Mouse (Mus musculus) layer of hippocampus, adult 18-20 months (tissue): ENCODE data around the gene Tmcc1. TPM values are rescaled to one million over a fixed set of nuclear protein-coding genes. Genes with fewer than 3 reads are reported as not detected.
"Not testable (repeated sequence)": the region's sequence is repeated elsewhere in the genome, so short reads cannot be mapped to it uniquely, and the experiment has no call there.

Experiments
- DNase-seq, 2 experiments: peaks; one replicate each; pipeline ENCODE4 v3.0.0; 2022; ENCODE audit warnings: low spot score in 2 of 2
- total RNA-seq, 2 experiments: library from RNA; stranded (reverse); gene quantifications; 2 replicates each; pipeline ENCODE4 v1.2.3; 2021

Gene Tmcc1
- total RNA-seq, 2 experiments from 2014 or later, result 82.0 to 91.7 TPM

GRCm38 (mm10) chr6:116154854-116155624 lies 38.2 kb downstream of the Tmcc1 start:
- no peak for DNase-seq

DNA sequence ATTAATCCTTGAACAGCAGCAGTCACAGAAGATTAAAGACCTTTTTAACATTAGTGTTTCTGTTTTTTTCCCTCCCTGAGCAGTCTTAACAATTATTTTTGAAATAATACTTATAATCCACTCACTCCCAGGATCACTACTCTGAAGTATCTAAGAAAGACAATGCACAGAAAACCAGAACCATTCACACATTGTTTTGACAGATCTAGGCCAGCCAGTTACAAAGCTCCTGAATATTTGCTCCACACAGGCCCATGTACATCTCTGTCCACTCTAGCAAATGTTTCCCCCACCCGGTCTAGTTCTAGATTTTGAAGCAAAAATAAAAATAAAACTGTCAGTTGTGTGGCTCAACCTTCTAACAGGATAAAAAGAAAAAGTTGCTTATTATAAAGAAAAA lies 45.9 kb downstream of the Tmcc1 start:
- DNase-seq, result no peak

- DNase-seq, result no peak
These were observed 51.6 kb downstream of the Tmcc1 start for GRCm38 (mm10) chr6:116141696-116142095.

DNA sequence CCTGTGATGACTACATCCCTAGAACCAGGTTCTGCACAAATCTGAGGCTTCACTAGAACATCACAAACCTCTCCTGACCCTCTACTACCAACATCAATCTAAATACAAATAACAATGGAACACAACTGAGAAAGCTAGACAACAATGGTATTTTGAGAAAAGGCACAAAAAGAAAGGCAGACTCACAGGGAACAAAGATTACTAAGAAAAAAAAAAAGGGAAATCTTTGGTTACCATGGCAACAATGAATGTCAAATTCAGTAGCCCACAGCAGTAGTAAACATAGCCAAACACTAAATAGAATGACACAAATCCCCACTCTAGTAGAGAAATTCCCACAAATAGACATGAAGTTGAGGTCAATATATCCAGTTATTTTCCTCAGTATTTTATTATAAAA lies 52.5 kb downstream of the Tmcc1 start:
- no peak for DNase-seq

GRCm38 (mm10) chr6:116139143-116139856 lies 54.0 kb downstream of the Tmcc1 start:
- DNase-seq, result no peak

DNA sequence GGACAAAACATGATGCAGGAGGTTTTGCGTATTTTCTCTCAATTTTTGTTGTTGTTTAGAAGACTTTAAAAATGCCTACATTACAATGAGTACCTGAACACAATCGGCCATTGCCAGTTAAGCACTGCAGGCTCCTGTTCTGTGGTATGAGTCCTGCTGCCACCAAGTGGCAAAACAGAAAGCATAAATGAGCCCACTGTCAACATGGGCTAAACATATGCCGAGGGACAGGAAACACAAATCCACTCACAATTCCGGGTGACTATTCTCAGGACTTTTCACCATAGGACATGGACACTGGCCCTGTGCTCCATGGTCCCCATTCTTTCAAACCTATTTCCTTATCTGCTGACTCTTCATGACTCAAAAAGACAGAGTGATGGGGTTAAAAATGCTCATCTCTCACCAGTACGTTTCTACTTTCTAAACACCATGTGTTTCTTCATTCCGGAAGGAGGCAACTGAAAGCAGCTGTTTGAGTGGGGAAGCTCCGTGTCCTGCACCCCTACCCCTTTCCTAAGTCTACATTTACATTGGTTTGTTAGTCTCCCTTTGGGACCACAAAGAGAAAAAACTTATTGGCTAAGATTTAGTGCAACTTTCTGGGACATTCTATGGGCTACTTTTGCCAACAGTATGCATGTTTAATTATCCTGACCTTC lies 57.2 kb downstream of the Tmcc1 start:
- DNase-seq, result peak; percentile 19 to 57

DNA sequence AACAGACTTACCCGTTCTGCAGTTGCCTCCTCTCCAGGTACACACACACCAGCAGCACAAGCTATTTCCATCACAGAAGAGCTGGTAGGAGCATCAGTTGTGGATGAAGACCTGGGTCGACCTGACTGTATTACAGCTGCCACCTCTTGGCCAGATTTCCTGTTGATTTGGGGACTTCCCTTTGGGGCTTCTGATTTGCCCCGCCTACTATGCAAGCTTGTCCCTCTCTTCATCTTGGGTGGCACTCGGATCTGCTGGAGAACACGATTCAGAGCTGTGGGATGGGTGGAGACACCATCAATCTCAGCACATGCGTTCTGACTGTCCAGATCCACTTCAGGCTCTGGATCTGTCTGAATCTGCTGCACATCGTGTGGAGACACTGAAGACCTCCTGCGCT lies 59.5 kb downstream of the Tmcc1 start:
- DNase-seq, result no peak

DNA sequence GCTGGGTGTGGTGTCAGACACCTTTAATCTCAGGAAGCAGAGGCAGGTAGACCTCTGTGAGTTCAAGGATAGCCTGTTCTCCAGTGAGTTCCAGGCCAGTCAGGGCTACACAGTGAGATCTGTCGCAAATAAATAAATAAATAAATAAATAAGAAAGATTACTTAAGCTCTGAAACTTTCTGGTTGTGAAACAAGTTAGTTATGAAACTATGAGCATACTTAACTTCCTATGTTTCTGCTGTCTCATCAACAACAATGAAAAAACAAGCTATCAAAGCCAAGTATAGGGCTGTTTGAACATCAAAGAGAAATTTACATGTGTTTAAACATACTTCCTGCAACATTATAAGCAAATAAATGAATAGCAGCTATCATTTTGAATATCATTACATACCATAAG lies 61.5 kb downstream of the Tmcc1 start:
- DNase-seq, result no peak

GRCm38 (mm10) chr6:116128710-116129109 lies 64.6 kb downstream of the Tmcc1 start:
- DNase-seq, result no peak

DNA sequence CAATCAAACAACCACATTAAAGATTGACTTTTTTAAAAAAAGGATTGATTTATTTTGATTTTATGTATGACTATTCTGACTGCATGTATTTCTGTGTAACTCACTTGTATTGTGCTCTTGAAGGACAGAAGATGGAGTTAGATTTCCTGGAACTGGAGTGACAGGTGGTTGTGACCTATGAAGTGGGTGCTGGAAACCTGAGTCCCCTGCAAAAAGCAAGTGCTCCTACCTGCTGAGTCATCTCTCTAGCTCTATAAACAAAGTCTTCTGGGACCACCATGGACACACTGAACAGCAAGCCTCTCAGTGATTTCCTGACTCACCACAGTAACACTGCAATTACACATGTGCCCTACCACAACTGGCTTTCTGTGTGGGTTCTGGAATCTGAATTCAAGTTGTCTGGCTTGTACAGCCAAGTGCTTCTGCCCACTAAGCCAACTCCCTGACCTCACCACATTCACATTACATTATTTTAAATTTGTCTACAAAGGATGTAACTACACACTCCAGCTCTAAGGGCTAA lies 65.3 kb downstream of the Tmcc1 start:
- DNase-seq, result no peak

DNA sequence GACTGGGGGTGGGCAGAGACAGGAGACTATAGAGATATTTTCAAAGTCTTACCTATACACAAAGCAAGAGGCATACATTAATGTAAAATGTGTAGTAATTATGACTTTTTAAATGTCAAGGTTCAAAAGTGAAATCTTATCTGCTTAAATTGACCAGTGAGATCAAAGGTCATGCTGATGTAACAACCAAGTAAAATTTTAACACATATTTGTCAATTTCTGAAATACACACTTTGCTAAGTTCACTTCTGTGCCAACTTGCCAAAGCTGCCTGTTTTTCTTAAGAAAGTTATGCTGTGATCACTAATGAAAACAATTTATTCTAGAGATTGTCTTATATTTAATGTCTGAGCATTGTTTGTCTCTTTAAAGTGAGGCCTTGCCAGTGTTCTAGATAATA lies 66.7 kb downstream of the Tmcc1 start:
- DNase-seq, result no peak

- DNase-seq, result no peak
These were observed 70.4 kb downstream of the Tmcc1 start for GRCm38 (mm10) chr6:116122881-116123280.

GRCm38 (mm10) chr6:116119669-116120068 lies 73.6 kb downstream of the Tmcc1 start:
- DNase-seq, result no peak

DNA sequence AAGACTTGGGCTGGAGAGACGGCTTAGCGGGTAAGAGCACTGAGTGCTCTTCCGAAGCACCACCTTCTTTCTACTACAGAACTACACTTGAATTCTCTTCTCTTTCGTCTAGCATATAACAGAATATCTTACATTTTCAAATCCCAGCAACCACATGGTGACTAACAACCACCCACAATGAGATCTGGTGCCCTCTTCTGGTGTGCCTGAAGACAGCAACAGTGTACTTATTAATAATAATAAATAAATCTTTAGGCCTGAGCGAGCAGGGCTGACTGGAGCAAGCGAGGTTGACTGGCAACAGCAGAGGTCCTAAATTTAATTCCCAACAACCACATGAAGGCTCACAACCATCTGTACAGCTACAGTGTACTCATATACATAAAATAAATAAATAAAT lies 76.7 kb downstream of the Tmcc1 start:
- not testable (repeated sequence) for DNase-seq

DNA sequence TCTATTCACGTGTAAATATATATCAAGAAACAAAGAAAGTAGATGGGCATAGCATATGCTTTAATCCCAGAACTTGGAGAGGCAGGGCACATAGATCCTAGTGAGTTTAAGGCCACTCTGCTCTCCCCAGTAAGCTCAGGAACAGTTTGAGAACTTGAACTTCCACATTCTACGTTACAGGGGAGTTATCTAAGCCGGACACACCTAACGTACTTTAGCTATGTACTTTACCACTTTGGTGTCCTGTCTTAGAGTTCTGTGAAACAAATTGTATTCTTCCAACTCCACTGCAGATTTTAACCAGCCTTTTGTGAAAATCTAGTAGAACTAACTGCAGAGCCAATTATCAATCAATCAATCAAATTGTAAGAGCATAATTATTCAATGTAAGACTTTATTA lies 82.7 kb downstream of the Tmcc1 start:
- DNase-seq, result no peak

GRCm38 (mm10) chr6:116107471-116108358 lies 85.6 kb downstream of the Tmcc1 start:
- peak; percentile 11 to 20 for DNase-seq

DNA sequence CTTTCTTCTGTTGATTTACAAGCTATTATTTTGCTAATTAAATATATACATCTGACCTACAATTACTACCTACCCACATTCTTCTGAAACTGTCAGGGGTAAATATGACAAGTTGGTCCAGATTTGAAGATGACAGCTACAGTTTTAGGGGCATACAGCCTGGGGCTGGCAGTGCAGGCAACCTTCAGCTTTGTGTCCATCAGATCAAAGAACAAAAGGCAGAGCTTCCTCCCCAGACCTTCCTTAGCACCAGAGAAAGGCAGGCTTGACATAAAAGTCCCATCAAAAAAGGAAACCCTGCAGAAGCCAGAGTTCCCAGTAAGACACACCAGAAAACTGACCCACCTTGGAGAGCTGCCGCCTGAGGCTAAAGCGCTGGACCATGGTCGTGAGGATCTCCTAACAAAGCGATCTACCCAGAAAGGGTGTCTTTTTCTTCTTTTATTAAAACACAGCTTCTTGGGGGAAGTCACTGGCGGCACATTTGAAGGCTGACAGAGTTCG lies 86.3 kb downstream of the Tmcc1 start:
- DNase-seq, result no peak

DNA sequence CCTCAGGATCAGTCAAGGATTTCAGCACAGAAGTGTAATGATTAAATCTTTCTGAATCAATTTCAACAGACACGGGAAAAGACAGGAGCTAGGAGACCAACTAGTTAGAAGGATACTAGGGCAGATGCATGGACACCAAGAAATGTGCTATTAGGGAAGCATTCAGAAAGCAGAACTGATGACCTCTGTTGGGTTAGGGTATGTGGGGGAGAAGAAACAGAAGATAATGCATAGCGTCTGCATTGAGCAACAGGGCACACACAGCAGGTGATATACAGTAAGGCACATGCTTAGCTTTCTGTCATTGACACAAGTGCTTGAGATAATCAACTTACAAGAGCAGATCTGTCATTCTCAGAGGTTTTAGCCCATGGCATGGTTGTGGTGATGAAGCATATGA lies 95.7 kb downstream of the Tmcc1 start:
- no peak for DNase-seq

DNA sequence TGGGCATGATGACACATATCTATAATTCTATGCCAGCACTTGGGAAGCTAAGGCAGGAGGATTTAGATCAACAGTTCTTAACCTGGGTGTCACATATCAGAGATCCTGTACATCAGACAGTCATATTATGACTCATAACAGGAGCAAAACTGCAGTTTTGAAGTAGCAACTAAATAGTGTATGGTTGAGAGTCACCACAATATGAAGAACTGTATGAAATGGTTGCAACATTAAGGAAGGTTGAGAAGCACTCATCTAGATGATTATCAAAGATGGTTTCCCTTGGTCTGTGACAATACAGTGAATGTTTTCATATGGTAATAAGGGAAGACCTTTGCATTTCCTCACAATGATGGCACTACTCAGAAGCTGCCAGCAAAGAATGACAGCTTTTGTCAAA lies 103.9 kb downstream of the Tmcc1 start:
- DNase-seq, result no peak

DNA sequence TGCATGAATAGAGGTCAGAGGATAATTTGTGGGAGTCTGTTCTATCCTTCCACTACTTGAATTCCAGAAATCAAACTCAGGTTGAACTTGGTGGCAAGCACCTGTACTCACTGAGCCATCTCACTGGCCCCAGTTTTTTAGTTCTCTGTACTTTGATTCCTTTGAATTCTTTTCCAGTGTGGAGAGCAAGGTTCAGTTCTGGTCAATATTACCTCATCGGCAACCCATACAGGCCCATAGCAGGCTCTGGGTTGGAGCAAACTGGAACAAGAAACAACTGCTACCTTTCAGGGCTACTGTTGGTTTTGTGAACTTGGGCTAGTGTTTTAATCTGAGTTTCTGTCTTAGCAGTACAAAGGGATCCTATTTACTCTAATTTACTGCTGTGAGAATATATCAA lies 107.2 kb downstream of the Tmcc1 start:
- DNase-seq, result no peak

- no peak for DNase-seq
These were observed 111.0 kb downstream of the Tmcc1 start for GRCm38 (mm10) chr6:116082239-116082638.
